Mouse (Mus musculus): ENCODE data around the gene Smc4.

Gene Smc4

GRCm38 (mm10) chr3:69004437-69005337 lies at the start of gene Smc4, which contains the start of gene Ift80:
Smc4 (plus strand) TSS chr3:69004738.
Ift80 (minus strand) TSS chr3:69004570.
- peak; percentile 96 for DNase-seq

- no peak for DNase-seq
These were observed 48.1 kb upstream of the Smc4 start for GRCm38 (mm10) chr3:68956454-68956853.

- DNase-seq: no peak
These were observed 47.1 kb upstream of the Smc4 start for GRCm38 (mm10) chr3:68957413-68957812.

- no peak for DNase-seq
These were observed 39.9 kb upstream of the Smc4 start for GRCm38 (mm10) chr3:68964682-68965081.

GRCm38 (mm10) chr3:68966527-68967285 lies 37.8 kb upstream of the Smc4 start:
- DNase-seq: no peak

- DNase-seq: no peak
These were observed 37.1 kb upstream of the Smc4 start for GRCm38 (mm10) chr3:68967404-68967803.

GRCm38 (mm10) chr3:68969091-68969590 lies 35.4 kb upstream of the Smc4 start:
- DNase-seq: no peak

GRCm38 (mm10) chr3:68973574-68973973 lies 31.0 kb upstream of the Smc4 start:
- no peak for DNase-seq

GRCm38 (mm10) chr3:68974639-68975532 lies 29.7 kb upstream of the Smc4 start:
- DNase-seq: no peak

- no peak for DNase-seq
These were observed 28.7 kb upstream of the Smc4 start for GRCm38 (mm10) chr3:68975533-68976490.

GRCm38 (mm10) chr3:68977696-68978095 lies 26.8 kb upstream of the Smc4 start:
- no peak for DNase-seq

GRCm38 (mm10) chr3:68979187-68979586 lies 25.4 kb upstream of the Smc4 start:
- no peak for DNase-seq

GRCm38 (mm10) chr3:68980898-68981297 lies 23.6 kb upstream of the Smc4 start:
- DNase-seq: no peak

GRCm38 (mm10) chr3:68986550-68986949 lies 18.0 kb upstream of the Smc4 start:
- no peak for DNase-seq

- no peak for DNase-seq
These were observed 1.8 kb upstream of the Smc4 start for GRCm38 (mm10) chr3:69002781-69003180.

- DNase-seq: no peak
These were observed 492 bp upstream of the Smc4 start for GRCm38 (mm10) chr3:69004055-69004436.

GRCm38 (mm10) chr3:69005338-69006245 lies 1.1 kb downstream of the Smc4 start:
- peak; percentile 82 for DNase-seq

GRCm38 (mm10) chr3:69006246-69006760 lies 1.8 kb downstream of the Smc4 start:
- peak; percentile 7 for DNase-seq

- DNase-seq: no peak
These were observed 4.3 kb downstream of the Smc4 start for GRCm38 (mm10) chr3:69008873-69009272.

GRCm38 (mm10) chr3:69017181-69017580 lies 12.6 kb downstream of the Smc4 start:
- DNase-seq: no peak

Data from cerebellum, adult 9-11 months (tissue).